Mouse (Mus musculus) heart, embryonic 14.5 days (tissue): Measurements from ENCODE around the gene Rmi2. TPM values are rescaled to one million over a fixed set of nuclear protein-coding genes. Genes with fewer than 3 reads are reported as not detected.
A peak's percentile ranks its signal among the peaks of the same experiment; 100 is the strongest.

Experiments used
- ATAC-seq: fragments of 200-750 bp; cut with Nextera tagmentation; 2 replicates; pipeline ENCODE4 v1.8.0; 2017; ENCODE audit warnings: low read depth, moderate TSS enrichment; ENCODE audit not compliant: insufficient number of reproducible peaks, insufficient read depth, low FRiP score
- H3K27ac ChIP-seq, 2 experiments: fragments of 200-500 bp in 1 of 2; fragments of 300-500 bp in 1 of 2; sonication (generic) in 1 of 2; replicated peaks in 1 of 2; 2 replicates each; pipeline ENCODE4 v1.5.1; 2012 to 2014; ENCODE audit warnings: low read depth in 2 of 2, low read length in 2 of 2, control low read depth in 1 of 2, mild to moderate bottlenecking in 1 of 2, mixed read lengths in 1 of 2; ENCODE audit not compliant: control insufficient read depth in 1 of 2, insufficient read depth in 1 of 2
- H3K27me3 ChIP-seq: fragments of 300-500 bp; sonication (generic); 2 replicates; pipeline ENCODE4 v1.6.1; 2014; ENCODE audit warnings: mild to moderate bottlenecking, low read length, control low read depth; ENCODE audit not compliant: control insufficient read depth, insufficient read depth
- H3K36me3 ChIP-seq: fragments of 300-500 bp; sonication (generic); 2 replicates; pipeline ENCODE4 v1.6.1; 2014; ENCODE audit warnings: mild to moderate bottlenecking, control low read depth, low read length, mixed read lengths; ENCODE audit not compliant: control insufficient read depth, insufficient read depth
- H3K4me1 ChIP-seq, 2 experiments: fragments of 200-500 bp in 1 of 2; fragments of 300-500 bp in 1 of 2; sonication (generic) in 1 of 2; 2 replicates each; pipeline ENCODE4 v1.6.1; 2012 to 2014; ENCODE audit warnings: low read length in 2 of 2, control low read depth in 1 of 2, mixed read lengths in 1 of 2; ENCODE audit not compliant: control insufficient read depth in 2 of 2, insufficient read depth in 2 of 2
- H3K4me2 ChIP-seq: fragments of 300-500 bp; sonication (generic); 2 replicates; pipeline ENCODE4 v1.6.1; 2014; ENCODE audit warnings: mild to moderate bottlenecking, low read length
- H3K4me3 ChIP-seq, 2 experiments: fragments of 200-500 bp in 1 of 2; fragments of 300-500 bp in 1 of 2; sonication (generic) in 1 of 2; 2 replicates each; pipeline ENCODE4 v1.5.1; 2012 to 2014; ENCODE audit warnings: low read length in 2 of 2, mild to moderate bottlenecking in 2 of 2, control low read depth in 1 of 2, low read depth in 1 of 2, moderate library complexity in 1 of 2; ENCODE audit not compliant: control insufficient read depth in 1 of 2, insufficient read depth in 1 of 2
- H3K9ac ChIP-seq: fragments of 300-500 bp; sonication (generic); 2 replicates; pipeline ENCODE4 v1.6.1; 2014; ENCODE audit warnings: mild to moderate bottlenecking, low read length
- H3K9me3 ChIP-seq: fragments of 300-500 bp; sonication (generic); 2 replicates; pipeline ENCODE4 v1.6.1; 2016; ENCODE audit warnings: low read length, control low read depth; ENCODE audit not compliant: control insufficient read depth
- whole genome bisulfite sequencing: fragments of 180-500 bp; shearing (Covaris S2); extraction: QIAGEN DNeasy Blood & Tissue Kit; methylation state at CpG from one replicate; pipeline ENCODE4 v1.1.7; 2014; 5-methylcytosine and 5-hydroxymethylcytosine counted together
- polyA plus RNA-seq: library from polyadenylated mRNA; unstranded; fragments of >200 nt; fragmentation: Nextera tagmentation; extraction: Ambion mirVana; gene quantifications from 2 replicates; pipeline ENCODE4 v1.2.1, GENCODE M21; 2014

Gene Rmi2
- polyA plus RNA-seq, 1 experiment from 2014 or later, result 2.8 TPM

GRCm38 (mm10) chr16:10827766-10828460 is 6.9 kb upstream of the Rmi2 start:
- no peak overlapping the region for H3K27ac ChIP-seq
- WGBS, result 74% methylated on average over 7 of the region's 7 CpGs
- no peak for ATAC-seq

DNA sequence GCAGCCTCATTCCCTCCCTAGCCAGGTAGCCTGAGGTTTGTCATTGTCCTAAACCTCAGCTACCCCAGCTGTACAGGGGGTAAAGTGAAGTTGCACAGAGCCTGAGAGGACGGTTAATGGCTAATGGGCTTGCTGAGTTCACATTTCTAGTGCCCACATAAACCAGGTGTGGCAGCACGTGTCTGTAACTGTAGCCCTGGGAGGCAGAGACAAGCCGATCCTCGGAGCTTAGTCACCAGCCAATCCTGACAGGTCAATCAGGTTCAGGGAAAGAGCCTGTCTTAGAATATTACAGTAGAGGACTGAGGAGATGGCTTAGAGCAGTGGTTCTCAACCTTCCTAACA is 6.4 kb upstream of the Rmi2 start:
- H3K4me2 ChIP-seq, result no peak overlapping the region
- H3K27me3 ChIP-seq, result no peaks in the 10 kb centered on the region
- no peak overlapping the region for H3K27ac ChIP-seq
- no peak overlapping the region for H3K9ac ChIP-seq
- no peaks in the 10 kb centered on the region for H3K4me1 ChIP-seq
- 63% methylated on average over 4 of the region's 4 CpGs for WGBS
- H3K36me3 ChIP-seq, result no peaks in the 10 kb centered on the region
- ATAC-seq, result no peak
- no peaks in the 10 kb centered on the region for H3K9me3 ChIP-seq
- no peak overlapping the region for H3K4me3 ChIP-seq

More at GRCm38 (mm10) chr16:10827766-10828460, 6.9 kb upstream of the Rmi2 start:
- H3K4me1 ChIP-seq, result no peaks in the 10 kb centered on the region
- no peak overlapping the region for H3K4me3 ChIP-seq
- H3K9ac ChIP-seq, result no peak overlapping the region
- no peak overlapping the region for H3K4me2 ChIP-seq
- no peaks in the 10 kb centered on the region for H3K36me3 ChIP-seq
- H3K9me3 ChIP-seq, result no peaks in the 10 kb centered on the region
- no peaks in the 10 kb centered on the region for H3K27me3 ChIP-seq

GRCm38 (mm10) chr16:10834542-10834910 is 333 bp upstream of the Rmi2 start:
- H3K9ac ChIP-seq, result peak overlapping the region; percentile 63
- H3K4me1 ChIP-seq, result peaks cover 23 to 35% of the 10 kb centered on the region in 2 experiments
- WGBS, result 8% methylated on average over 12 of the region's 12 CpGs
- H3K4me3 ChIP-seq, result peak overlapping the region; percentile 63 to 68
- no peaks in the 10 kb centered on the region for H3K36me3 ChIP-seq
- no peaks in the 10 kb centered on the region for H3K27me3 ChIP-seq
- peak overlapping the region; percentile 84 for H3K4me2 ChIP-seq
- no peak overlapping the region; a peak in 1 of 4 replicates for H3K27ac ChIP-seq
- no peak for ATAC-seq
- no peaks in the 10 kb centered on the region for H3K9me3 ChIP-seq

GRCm38 (mm10) chr16:10836388-10836787 is 1.5 kb downstream of the Rmi2 start:
- H3K9me3 ChIP-seq, result no peaks in the 10 kb centered on the region
- 96% methylated on average over 3 of the region's 3 CpGs for WGBS
- peaks cover 26 to 41% of the 10 kb centered on the region in 2 experiments for H3K4me1 ChIP-seq
- H3K36me3 ChIP-seq, result 0 out of 2 replicates have a peak, but pooled peaks cover 4% of the 10 kb centered on the region
- no peak overlapping the region for H3K4me3 ChIP-seq
- H3K9ac ChIP-seq, result no peak overlapping the region
- no peaks in the 10 kb centered on the region for H3K27me3 ChIP-seq
- H3K4me2 ChIP-seq, result no peak overlapping the region
- no peak for ATAC-seq
- no peak overlapping the region for H3K27ac ChIP-seq

DNA sequence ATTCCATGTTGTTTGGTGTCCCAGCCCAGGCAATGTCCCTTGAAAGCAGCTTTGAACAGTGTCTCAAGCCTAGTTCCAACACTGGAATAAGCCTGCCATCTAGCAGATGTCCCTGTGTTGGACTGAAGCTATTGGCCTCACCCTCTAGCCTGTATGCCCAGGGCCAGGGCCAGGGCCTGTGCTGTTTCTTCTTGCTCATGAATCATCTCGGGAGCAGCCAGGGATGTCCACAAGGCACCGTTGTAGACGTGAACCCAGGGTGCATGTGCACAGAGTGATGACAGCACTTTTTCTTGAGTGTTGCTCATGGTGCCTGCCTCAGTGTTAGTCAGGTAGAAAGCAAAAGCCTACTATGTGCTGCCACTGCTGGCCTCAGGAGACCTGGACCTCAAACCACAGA is 2.4 kb downstream of the Rmi2 start:
- Histone ChIP-seq H3K27me3 (no peaks in the 10 kb centered on the region), H3K9ac (no peak overlapping the region), H3K36me3 (0 out of 2 replicates have a peak, but pooled peaks cover 4% of the 10 kb centered on the region), H3K4me3 (no peak overlapping the region), H3K4me2 (no peak overlapping the region), H3K27ac (no peak overlapping the region), H3K4me1 (peaks cover 26 to 41% of the 10 kb centered on the region in 2 experiments), H3K9me3 (no peaks in the 10 kb centered on the region)
- no peak for ATAC-seq
- WGBS, result 85% methylated on average over 3 of the region's 3 CpGs

DNA sequence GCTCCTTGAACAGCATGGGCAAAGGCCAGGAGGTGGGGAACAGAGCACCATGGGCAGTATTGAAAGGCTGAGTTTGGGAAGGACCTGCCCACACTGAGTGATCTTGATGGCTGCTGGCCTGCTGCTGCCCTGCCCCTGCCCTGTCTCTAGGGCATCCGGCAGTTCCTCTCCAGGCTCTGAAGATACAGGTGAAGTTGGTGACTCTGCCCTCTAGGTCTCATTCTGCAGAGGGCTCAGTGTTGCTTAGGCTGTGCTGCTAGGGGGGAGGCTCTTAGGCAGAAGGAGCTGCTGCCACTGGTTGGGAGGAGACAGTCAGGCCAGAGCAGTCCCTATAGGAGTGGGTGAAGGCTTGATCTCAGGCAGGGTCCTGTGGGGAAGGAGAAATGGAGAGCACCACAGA is 3.0 kb downstream of the Rmi2 start:
- Histone ChIP-seq H3K27ac (peak overlapping the region; percentile 88), H3K4me1 (peaks cover 26 to 41% of the 10 kb centered on the region in 2 experiments), H3K36me3 (0 out of 2 replicates have a peak, but pooled peaks cover 4% of the 10 kb centered on the region), H3K9me3 (no peaks in the 10 kb centered on the region), H3K9ac (peak overlapping the region; percentile 59), H3K4me2 (no peak overlapping the region), H3K27me3 (no peaks in the 10 kb centered on the region), H3K4me3 (no peak overlapping the region)
- no peak for ATAC-seq
- WGBS, result 68% methylated on average over 1 of the region's 1 CpGs

- Histone ChIP-seq H3K4me3 (no peak overlapping the region), H3K9ac (peak overlapping the region; percentile 59), H3K27me3 (no peaks in the 10 kb centered on the region), H3K9me3 (no peaks in the 10 kb centered on the region), H3K4me1 (peaks cover 31 to 47% of the 10 kb centered on the region in 2 experiments), H3K27ac (peak overlapping the region; percentile 88), H3K36me3 (0 out of 2 replicates have a peak, but pooled peaks cover 4% of the 10 kb centered on the region), H3K4me2 (peak overlapping the region; percentile 48)
- WGBS, result 31% methylated on average over 10 of the region's 10 CpGs
- no peak for ATAC-seq
These were observed 3.8 kb downstream of the Rmi2 start for GRCm38 (mm10) chr16:10838487-10839245.
